Mouse (Mus musculus) lung, adult 2 months (tissue): ENCODE results near the gene Bri3bp.

ENCODE experiments used
- CTCF ChIP-seq: fragments of 200-500 bp; IDR thresholded peaks from 2 replicates; pipeline ENCODE4 v1.5.1; 2011; ENCODE audit warnings: mild to moderate bottlenecking, low read length, control low read depth; ENCODE audit not compliant: insufficient read depth
- POLR2A ChIP-seq: fragments of 200-500 bp; IDR thresholded peaks from 2 replicates; pipeline ENCODE4 v1.6.1; 2011; ENCODE audit warnings: low read depth, mild to moderate bottlenecking, control low read depth, low read length, borderline replicate concordance; ENCODE audit errors: extremely low read depth

- TF ChIP-seq POLR2A (no peak), CTCF (no peak)
These were observed 35.4 kb downstream of the Bri3bp start for GRCm38 (mm10) chr5:125476799-125477198.
